Comparison of ENCODE assay signal across 8 mouse cellular contexts in genomic region chr7:139368218-139368617, GRCm38 (mm10). TPM values are rescaled to one million over a fixed set of nuclear protein-coding genes. Genes with fewer than 3 reads are reported as not detected.
A peak's percentile ranks its signal among the peaks of the same experiment; 100 is the strongest.
DNase-seq lines count a peak whose midpoint lies in the region; ATAC-seq and TF ChIP-seq lines count a peak whose summit lies in the region.

No protein-coding gene starts in this region.

- no peak for TF ChIP-seq CTCF in olfactory bulb, adult 2 months (IDR thresholded peaks at IDR 0.05; ENCODE audit: insufficient read depth, low read depth, low read length)

- WGBS in intestine, embryonic 15.5 days = 86% methylated on average over 2 of the region's 2 CpGs
- WGBS in olfactory bulb, adult 2 months = 68% methylated on average over 2 of the region's 2 CpGs

- H3K36me3 ChIP-seq in intestine, embryonic 15.5 days = no peaks in the 10 kb centered on the region

- peak; percentile 51 for DNase-seq in adrenal gland, postnatal 14 days
- DNase-seq in adrenal gland, adult 8-10 months = no peak
- peak; percentile 34 to 37 for DNase-seq in lung, adult 18-20 months
- no peak for DNase-seq in lung, postnatal 25 days (ENCODE audit: low spot score)
- no peak for DNase-seq in frontal cortex, postnatal 25 days (ENCODE audit: low spot score in 2 of 2)
- DNase-seq in adrenal gland, adult (ENCODE audit: inconsistent age in 2 of 2, low spot score in 1 of 2) = no peak

- no peak overlapping the region for H3K4me3 ChIP-seq in intestine, embryonic 15.5 days (replicated peaks)
- H3K4me3 ChIP-seq in olfactory bulb, adult 2 months (ENCODE audit: insufficient read depth, low read depth, low read length) = no peak overlapping the region

- H3K27ac ChIP-seq in intestine, embryonic 15.5 days = peak overlapping the region; percentile 96
- 0 out of 2 replicates have a peak overlapping the region, but pooled peaks have one; percentile 33 for H3K27ac ChIP-seq in olfactory bulb, adult 2 months (ENCODE audit: insufficient read depth, low read depth, low read length)

- no peak for TF ChIP-seq POLR2A in olfactory bulb, adult 2 months (IDR thresholded peaks at IDR 0.05; ENCODE audit: insufficient read depth, low read depth, low read length)

- no peaks in the 10 kb centered on the region for H3K27me3 ChIP-seq in intestine, embryonic 15.5 days (replicated peaks)

- no peaks in the 10 kb centered on the region for H3K9me3 ChIP-seq in intestine, embryonic 15.5 days

- peak overlapping the region; percentile 24; the same call in 1 of the 2 replicates for H3K4me2 ChIP-seq in intestine, embryonic 15.5 days (replicated peaks)

- peaks cover 73% of the 10 kb centered on the region for H3K4me1 ChIP-seq in intestine, embryonic 15.5 days (replicated peaks)
- H3K4me1 ChIP-seq in olfactory bulb, adult 2 months (ENCODE audit: control insufficient read depth, insufficient read depth, low read length) = peaks cover 32% of the 10 kb centered on the region

- 0 out of 2 replicates have a peak overlapping the region, but pooled peaks have one; percentile 21 for H3K9ac ChIP-seq in intestine, embryonic 15.5 days

- ATAC-seq in intestine, embryonic 15.5 days = no peak

RNA-seq across cellular contexts. Expression of gene Inpp5a, which starts 20.7 kb away (rescaled TPM):
- 60.1 and 60.3 TPM in 2 replicates for total RNA-seq in adrenal gland, postnatal 14 days (2021)
- 10 to 100 TPM; 85.2 to 98.8 (median 89.6) TPM for total RNA-seq in adrenal gland, adult 8-10 months (2022)
- 33.1 and 35.5 TPM in 2 replicates for polyA plus RNA-seq in intestine, embryonic 15.5 days (2015; fragmentation: Nextera tagmentation; extraction: Ambion mirVana)
- not detected in 2 replicates for polyA plus RNA-seq in olfactory bulb, adult 2 months (2012; ENCODE audit: insufficient read depth, insufficient read length, low replicate concordance, missing spikeins)

Comparison
In these comparisons a context has a peak if more than half of its experiments do, and no peak if none do; other contexts are left out.
1. DNase-seq: peak in adrenal gland, postnatal 14 days (single experiment) and lung, adult 18-20 months (2 of 2); none in adrenal gland, adult 8-10 months (single experiment), lung, postnatal 25 days (single experiment), frontal cortex, postnatal 25 days (0 of 2) and adrenal gland, adult (0 of 2).